Mouse (Mus musculus): ENCODE measurements at regions not wholly inside any gene's neighbourhood (a gene's known extent, or its start where the extent isn't known, plus 50 kb on each side); places are given as distances from the start of the nearest gene placed in this dataset.

- Histone ChIP-seq H3K4me1 (0 out of 2 replicates have a peak, but pooled peaks cover 5% of the 10 kb centered on the region), H3K9me3 (no peaks in the 10 kb centered on the region), H3K4me2 (replicated peaks) (no peak overlapping the region), H3K27me3 (no peaks in the 10 kb centered on the region), H3K4me3 (no peak overlapping the region), H3K9ac (no peak overlapping the region), H3K36me3 (no peaks in the 10 kb centered on the region), H3K27ac (no peak overlapping the region)
- 44% methylated on average over 1 of the region's 1 CpGs for WGBS
- ATAC-seq (ENCODE audit: low FRiP score, low read depth), result peak; percentile 54; the same call in 1 of the 2 replicates
These were observed 723.0 kb upstream of the Mef2c start for GRCm38 (mm10) chr13:82780826-82781225.

All from limb, embryonic 13.5 days (tissue).